Mouse (Mus musculus): ENCODE results near the gene Mrpl24. TPM values are rescaled to one million over a fixed set of nuclear protein-coding genes. Genes with fewer than 3 reads are reported as not detected.

The Mrpl24 gene
- total and polyA plus RNA-seq, 2 experiments from 2014 or later: 43.2 to 44.6 TPM

DNA sequence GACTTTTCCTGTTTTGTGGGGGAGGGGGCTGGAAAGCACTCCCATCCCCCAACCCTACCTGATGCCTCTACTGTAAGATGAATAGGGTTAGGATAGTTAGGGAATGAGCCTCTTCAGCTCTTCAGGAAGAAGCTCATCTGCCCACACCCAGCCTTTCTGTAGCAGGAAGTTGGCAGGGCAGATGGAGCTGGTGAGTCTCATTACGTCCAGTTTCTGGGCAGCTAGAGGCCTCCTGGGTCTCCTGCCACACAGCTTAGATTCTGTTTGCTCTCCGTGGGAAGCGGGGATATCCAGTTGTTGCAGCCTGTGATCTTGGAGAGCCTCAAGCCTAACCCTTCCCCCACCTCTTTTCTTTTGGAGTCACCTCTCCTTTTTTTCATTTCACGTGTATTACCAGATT lies 9.4 kb upstream of the Mrpl24 start:
- Histone ChIP-seq H3K4me3 (ENCODE audit: low read length) (peak overlapping the region; percentile 37), H3K4me1 (ENCODE audit: insufficient read depth, low read length) (peaks cover 32% of the 10 kb centered on the region), H3K27me3 (ENCODE audit: insufficient read depth, low read length) (no peaks in the 10 kb centered on the region), H3K9ac (replicated peaks; ENCODE audit: low read length) (peak overlapping the region; percentile 38; the same call in 1 of the 2 replicates), H3K4me2 (ENCODE audit: low read depth, low read length) (peak overlapping the region; percentile 62), H3K9me3 (ENCODE audit: low read length) (no peaks in the 10 kb centered on the region), H3K36me3 (ENCODE audit: insufficient read depth, low read length) (peaks cover 11% of the 10 kb centered on the region), H3K27ac (peak overlapping the region; percentile 86)
- ATAC-seq (no peak), DNase-seq (ENCODE audit: low spot score) (peak; percentile 25)
- 6% methylated on average over 4 of the region's 4 CpGs for WGBS
- TF ChIP-seq CTCF (IDR thresholded peaks at IDR 0.05; ENCODE audit: low read depth): no peak

DNA sequence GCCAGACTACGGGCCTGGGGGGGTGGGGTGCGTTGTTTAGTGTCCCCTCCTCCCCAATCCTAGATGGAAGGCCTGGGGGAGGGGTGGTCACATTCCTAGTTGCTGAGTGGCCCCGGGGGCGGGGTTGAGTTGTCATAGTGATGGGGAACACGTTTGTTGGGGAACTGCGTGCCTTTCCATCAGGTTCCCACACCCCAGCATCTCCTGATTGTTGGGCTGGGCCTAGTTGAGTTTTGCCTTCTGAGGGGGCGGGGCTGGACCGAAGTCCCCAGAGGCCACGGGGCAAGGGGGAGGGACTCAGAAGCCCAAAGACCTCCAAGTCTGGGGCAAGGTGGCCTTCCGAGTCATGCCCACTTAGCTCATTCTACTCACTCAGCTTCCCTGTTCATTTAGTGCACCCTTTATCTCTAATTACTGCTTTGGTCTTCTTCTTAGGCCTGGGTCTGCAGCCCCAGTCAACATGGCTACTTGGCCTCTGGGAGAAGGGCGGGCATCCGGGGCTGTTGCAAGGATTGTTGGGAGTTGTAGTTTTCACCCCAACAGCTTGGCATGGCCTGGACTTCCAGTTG lies 8.6 kb upstream of the Mrpl24 start:
- H3K4me1 ChIP-seq (ENCODE audit: insufficient read depth, low read length): peaks cover 32% of the 10 kb centered on the region
- peak overlapping the region; percentile 38 for H3K9ac ChIP-seq (replicated peaks; ENCODE audit: low read length)
- peak overlapping the region; percentile 86 for H3K27ac ChIP-seq

DNA sequence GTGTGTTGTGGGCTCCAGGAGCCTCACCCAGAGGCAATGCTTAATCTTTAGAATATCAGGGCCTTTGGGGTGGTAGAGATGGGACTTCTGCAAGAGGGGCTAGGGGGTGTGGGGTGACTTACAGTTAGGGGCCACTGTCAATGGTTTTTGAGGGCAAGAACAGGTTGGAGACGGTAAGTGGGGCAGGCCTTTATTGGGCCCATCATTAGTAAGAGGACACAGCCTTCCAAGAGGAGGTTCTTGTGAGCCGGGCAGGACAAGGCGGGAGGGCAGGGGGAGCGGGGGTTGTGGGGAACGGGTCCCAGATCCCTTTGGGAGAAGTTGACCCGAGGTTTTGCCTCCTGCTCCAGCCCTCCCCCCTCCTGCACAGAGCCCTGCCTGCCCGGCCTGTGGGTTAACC lies 5.8 kb upstream of the Mrpl24 start:
- ATAC-seq (no peak), DNase-seq (ENCODE audit: low spot score) (no peak)
- Histone ChIP-seq H3K4me1 (ENCODE audit: insufficient read depth, low read length) (peaks cover 19% of the 10 kb centered on the region), H3K9ac (replicated peaks; ENCODE audit: low read length) (no peak overlapping the region), H3K27me3 (ENCODE audit: insufficient read depth, low read length) (no peaks in the 10 kb centered on the region), H3K36me3 (ENCODE audit: insufficient read depth, low read length) (peaks cover 30% of the 10 kb centered on the region), H3K4me2 (ENCODE audit: low read depth, low read length) (no peak overlapping the region), H3K27ac (no peak overlapping the region), H3K9me3 (ENCODE audit: low read length) (no peaks in the 10 kb centered on the region), H3K4me3 (ENCODE audit: low read length) (no peak overlapping the region)
- no peak for TF ChIP-seq CTCF (IDR thresholded peaks at IDR 0.05; ENCODE audit: low read depth)
- 84% methylated on average over 7 of the region's 7 CpGs for WGBS

More for the DNA sequence above, 8.6 kb upstream of the Mrpl24 start:
- H3K36me3 ChIP-seq (ENCODE audit: insufficient read depth, low read length): peaks cover 14% of the 10 kb centered on the region
- peak; percentile 46 for ATAC-seq
- no peak for TF ChIP-seq CTCF (IDR thresholded peaks at IDR 0.05; ENCODE audit: low read depth)
- peak overlapping the region; percentile 62 for H3K4me2 ChIP-seq (ENCODE audit: low read depth, low read length)
- DNase-seq (ENCODE audit: low spot score): peak; percentile 79
- H3K4me3 ChIP-seq (ENCODE audit: low read length): peak overlapping the region; percentile 37
- no peaks in the 10 kb centered on the region for H3K9me3 ChIP-seq (ENCODE audit: low read length)
- no peaks in the 10 kb centered on the region for H3K27me3 ChIP-seq (ENCODE audit: insufficient read depth, low read length)
- 5% methylated on average over 12 of the region's 12 CpGs for WGBS

DNA sequence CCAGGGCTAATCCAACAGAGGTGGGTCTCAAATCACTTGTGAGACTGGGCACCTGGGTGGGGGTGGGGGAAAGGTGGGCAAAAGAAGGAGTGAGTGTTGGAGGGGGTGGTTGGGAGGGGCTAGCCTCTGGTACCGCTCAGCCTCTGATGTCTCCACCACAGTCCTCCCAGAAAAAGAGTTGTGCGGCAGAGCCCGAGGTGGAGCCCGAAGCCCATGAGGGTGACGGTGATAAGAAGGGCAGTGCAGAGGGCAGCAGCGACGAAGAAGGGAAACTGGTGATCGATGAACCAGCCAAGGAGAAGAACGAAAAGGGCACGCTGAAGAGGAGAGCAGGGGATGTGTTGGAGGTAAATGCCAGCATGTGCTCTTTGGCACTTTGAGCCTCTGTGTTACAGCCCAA lies 5.4 kb upstream of the Mrpl24 start:
- Histone ChIP-seq H3K4me3 (ENCODE audit: low read length) (no peak overlapping the region), H3K27me3 (ENCODE audit: insufficient read depth, low read length) (no peaks in the 10 kb centered on the region), H3K9me3 (ENCODE audit: low read length) (no peaks in the 10 kb centered on the region), H3K36me3 (ENCODE audit: insufficient read depth, low read length) (peaks cover 30% of the 10 kb centered on the region), H3K27ac (no peak overlapping the region), H3K4me2 (ENCODE audit: low read depth, low read length) (no peak overlapping the region), H3K9ac (replicated peaks; ENCODE audit: low read length) (no peak overlapping the region), H3K4me1 (ENCODE audit: insufficient read depth, low read length) (peaks cover 15% of the 10 kb centered on the region)
- ATAC-seq (no peak), DNase-seq (ENCODE audit: low spot score) (no peak)
- 94% methylated on average over 10 of the region's 10 CpGs for WGBS
- TF ChIP-seq CTCF (IDR thresholded peaks at IDR 0.05; ENCODE audit: low read depth): no peak

DNA sequence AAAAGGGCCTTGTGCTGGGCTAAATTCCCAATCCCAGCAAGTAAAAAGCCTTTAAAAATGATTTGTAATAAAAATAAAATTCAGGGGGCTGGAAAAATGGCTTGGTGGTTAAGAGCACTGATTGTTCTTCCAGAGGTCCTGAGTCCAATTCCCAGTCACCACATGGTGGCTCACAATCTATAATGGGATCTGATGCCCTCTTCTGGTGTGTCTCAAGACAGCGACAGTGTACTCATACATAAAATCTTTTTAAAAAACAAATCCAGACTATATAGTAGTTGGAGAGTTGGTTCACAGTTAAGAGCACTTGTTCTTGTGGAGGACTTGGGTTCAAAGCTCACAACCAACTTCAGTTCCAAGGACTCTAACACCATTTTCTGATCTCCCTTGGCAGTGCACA lies 2.3 kb upstream of the Mrpl24 start:
- WGBS: 95% methylated on average over 1 of the region's 1 CpGs
- peaks cover 33% of the 10 kb centered on the region for H3K36me3 ChIP-seq (ENCODE audit: insufficient read depth, low read length)
- H3K27me3 ChIP-seq (ENCODE audit: insufficient read depth, low read length): no peaks in the 10 kb centered on the region
- no peak overlapping the region for H3K4me2 ChIP-seq (ENCODE audit: low read depth, low read length)
- H3K4me3 ChIP-seq (ENCODE audit: low read length): no peak overlapping the region
- peak; percentile 12; the same call in 1 of the 2 replicates for TF ChIP-seq CTCF (IDR thresholded peaks at IDR 0.05; ENCODE audit: low read depth)
- H3K9ac ChIP-seq (replicated peaks; ENCODE audit: low read length): no peak overlapping the region
- no peaks in the 10 kb centered on the region for H3K4me1 ChIP-seq (ENCODE audit: insufficient read depth, low read length)
- H3K27ac ChIP-seq: no peak overlapping the region
- DNase-seq (ENCODE audit: low spot score) (no peak), ATAC-seq (no peak)
- no peaks in the 10 kb centered on the region for H3K9me3 ChIP-seq (ENCODE audit: low read length)

DNA sequence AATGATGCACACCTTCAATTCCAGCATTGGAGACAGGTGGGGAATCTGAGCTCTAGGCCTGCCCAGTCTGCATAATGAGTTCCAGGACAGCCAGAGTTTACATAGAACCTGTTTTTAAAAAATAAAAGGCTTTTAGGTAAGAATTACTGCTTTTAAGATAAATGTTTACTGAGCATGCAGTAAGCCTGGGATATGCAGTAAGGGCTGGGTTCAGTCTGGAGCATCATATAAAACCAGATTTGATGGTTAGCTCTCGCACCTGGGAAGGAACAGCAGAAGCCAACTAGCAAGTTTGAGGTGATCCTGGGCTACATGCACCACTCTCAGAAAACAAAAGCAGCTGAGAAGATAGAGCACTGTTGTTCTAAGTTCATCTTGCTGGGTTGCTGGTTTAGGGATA lies 755 bp upstream of the Mrpl24 start:
- TF ChIP-seq CTCF (IDR thresholded peaks at IDR 0.05; ENCODE audit: low read depth): no peak
- no peak for DNase-seq (ENCODE audit: low spot score)
- no peaks in the 10 kb centered on the region for H3K27me3 ChIP-seq (ENCODE audit: insufficient read depth, low read length)
- H3K4me2 ChIP-seq (ENCODE audit: low read depth, low read length): peak overlapping the region; percentile 87
- WGBS: 100% methylated on average over 1 of the region's 1 CpGs
- H3K9ac ChIP-seq (replicated peaks; ENCODE audit: low read length): no peak overlapping the region
- peaks cover 44% of the 10 kb centered on the region for H3K36me3 ChIP-seq (ENCODE audit: insufficient read depth, low read length)
- peak overlapping the region; percentile 54; the same call in 1 of the 2 replicates for H3K27ac ChIP-seq
- no peak for ATAC-seq
- no peak overlapping the region for H3K4me3 ChIP-seq (ENCODE audit: low read length)
- no peaks in the 10 kb centered on the region for H3K9me3 ChIP-seq (ENCODE audit: low read length)
- no peaks in the 10 kb centered on the region for H3K4me1 ChIP-seq (ENCODE audit: insufficient read depth, low read length)

DNA sequence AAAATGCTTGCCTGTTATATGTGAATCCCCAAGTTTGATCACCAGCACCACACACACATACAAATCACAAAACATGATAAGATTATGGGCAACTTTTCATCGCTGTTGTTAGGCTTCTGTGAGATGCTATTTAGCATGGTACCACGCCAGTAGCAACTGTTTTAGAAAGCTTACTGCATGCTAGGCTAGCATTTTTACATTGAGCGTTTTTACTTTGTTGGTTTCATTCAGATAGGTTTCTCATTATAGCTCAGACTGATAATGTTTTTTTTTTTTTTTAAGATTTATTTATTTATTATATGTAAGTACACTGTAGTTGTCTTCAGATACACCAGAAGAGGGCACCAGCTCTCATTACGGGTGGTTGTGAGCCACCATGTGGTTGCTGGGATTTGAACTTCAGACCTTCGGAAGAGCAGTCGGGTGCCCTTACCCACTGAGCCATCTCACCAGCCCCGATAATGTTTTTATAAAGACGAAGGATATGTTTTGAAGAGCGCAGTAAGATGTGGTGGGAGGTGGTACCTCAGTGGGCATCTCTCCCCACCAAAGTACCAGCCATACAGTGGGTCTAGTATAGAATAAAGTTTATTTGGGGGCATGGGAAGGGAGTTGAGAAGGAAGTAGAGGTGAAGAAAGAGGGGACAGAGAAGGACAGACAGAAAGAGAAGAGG lies 1.1 kb downstream of the Mrpl24 start:
- 67% methylated on average over 9 of the region's 9 CpGs for WGBS
- Histone ChIP-seq H3K36me3 (ENCODE audit: insufficient read depth, low read length) (peaks cover 48% of the 10 kb centered on the region), H3K4me2 (ENCODE audit: low read depth, low read length) (peak overlapping the region; percentile 87), H3K9ac (replicated peaks; ENCODE audit: low read length) (peak overlapping the region; percentile 59; the same call in 1 of the 2 replicates), H3K4me3 (ENCODE audit: low read length) (peak overlapping the region; percentile 68), H3K27me3 (ENCODE audit: insufficient read depth, low read length) (no peaks in the 10 kb centered on the region), H3K27ac (no peak overlapping the region), H3K9me3 (ENCODE audit: low read length) (no peaks in the 10 kb centered on the region), H3K4me1 (ENCODE audit: insufficient read depth, low read length) (no peaks in the 10 kb centered on the region)
- TF ChIP-seq CTCF (IDR thresholded peaks at IDR 0.05; ENCODE audit: low read depth): no peak; the same call in 1 of the 2 replicates
- ATAC-seq: no peak
- DNase-seq (ENCODE audit: low spot score): no peak
